Mouse (Mus musculus) lung, postnatal 0 days (tissue): ENCODE measurements around the gene Otub1. TPM values are rescaled to one million over a fixed set of nuclear protein-coding genes. Genes with fewer than 3 reads are reported as not detected.

Experiments
- ATAC-seq: fragments of 200-750 bp; cut with Nextera tagmentation; 2 replicates; pipeline ENCODE4 v1.8.0; 2017; ENCODE audit warnings: moderate library complexity
- DNase-seq: peaks from one replicate; pipeline ENCODE4 v3.0.0-alpha.2; 2016; ENCODE audit warnings: low spot score
- H3K27ac ChIP-seq: fragments of 300-500 bp; sonication (generic); 2 replicates; pipeline ENCODE4 v1.5.1; 2014; ENCODE audit warnings: antibody characterized with exemption, mild to moderate bottlenecking, low read length, mixed read lengths
- H3K27me3 ChIP-seq: fragments of 300-500 bp; sonication (generic); replicated peaks from 2 replicates; pipeline ENCODE4 v1.6.1; 2014; ENCODE audit warnings: low read length, mixed read lengths; ENCODE audit not compliant: insufficient read depth
- H3K36me3 ChIP-seq: fragments of 300-500 bp; sonication (generic); 2 replicates; pipeline ENCODE4 v1.6.1; 2014; ENCODE audit warnings: low read length, mixed read lengths; ENCODE audit not compliant: insufficient read depth
- H3K4me1 ChIP-seq: fragments of 300-500 bp; sonication (generic); 2 replicates; pipeline ENCODE4 v1.6.1; 2014; ENCODE audit warnings: antibody characterized with exemption, low read depth, low read length, mixed read lengths; ENCODE audit not compliant: insufficient read depth
- H3K4me2 ChIP-seq: fragments of 300-500 bp; sonication (generic); replicated peaks from 2 replicates; pipeline ENCODE4 v1.6.1; 2014; ENCODE audit warnings: low read depth, mild to moderate bottlenecking, low read length, moderate library complexity, mixed read lengths
- H3K4me3 ChIP-seq: fragments of 300-500 bp; sonication (generic); 2 replicates; pipeline ENCODE4 v1.5.1; 2014; ENCODE audit warnings: low read depth, low read length
- H3K9ac ChIP-seq: fragments of 300-500 bp; sonication (generic); replicated peaks from 2 replicates; pipeline ENCODE4 v1.6.1; 2014; ENCODE audit warnings: low read depth, mild to moderate bottlenecking
- H3K9me3 ChIP-seq: fragments of 300-500 bp; sonication (generic); 2 replicates; pipeline ENCODE4 v1.6.1; 2016; ENCODE audit warnings: low read length, mixed read lengths
- CTCF ChIP-seq: IDR thresholded peaks from 2 replicates; pipeline ENCODE4 v1.5.1; 2016; ENCODE audit warnings: antibody characterized with exemption, mild to moderate bottlenecking
- EP300 ChIP-seq: IDR thresholded peaks from 2 replicates; pipeline ENCODE4 v1.6.1; 2016; ENCODE audit warnings: antibody characterized with exemption, mild to moderate bottlenecking, control low read depth
- WGBS: fragments of 180-500 bp; shearing (Covaris S2); extraction: QIAGEN DNeasy Blood & Tissue Kit; methylation state at CpG from one replicate; pipeline ENCODE4 v1.1.7; 2014; 5-methylcytosine and 5-hydroxymethylcytosine counted together
- polyA plus RNA-seq: library from polyadenylated mRNA; unstranded; fragments of >200 nt; fragmentation: Nextera tagmentation; extraction: Ambion mirVana; gene quantifications from 2 replicates; pipeline ENCODE4 v1.2.1, GENCODE M21; 2015

Gene Otub1
- polyA plus RNA-seq, 1 experiment from 2014 or later, result 119 TPM

DNA sequence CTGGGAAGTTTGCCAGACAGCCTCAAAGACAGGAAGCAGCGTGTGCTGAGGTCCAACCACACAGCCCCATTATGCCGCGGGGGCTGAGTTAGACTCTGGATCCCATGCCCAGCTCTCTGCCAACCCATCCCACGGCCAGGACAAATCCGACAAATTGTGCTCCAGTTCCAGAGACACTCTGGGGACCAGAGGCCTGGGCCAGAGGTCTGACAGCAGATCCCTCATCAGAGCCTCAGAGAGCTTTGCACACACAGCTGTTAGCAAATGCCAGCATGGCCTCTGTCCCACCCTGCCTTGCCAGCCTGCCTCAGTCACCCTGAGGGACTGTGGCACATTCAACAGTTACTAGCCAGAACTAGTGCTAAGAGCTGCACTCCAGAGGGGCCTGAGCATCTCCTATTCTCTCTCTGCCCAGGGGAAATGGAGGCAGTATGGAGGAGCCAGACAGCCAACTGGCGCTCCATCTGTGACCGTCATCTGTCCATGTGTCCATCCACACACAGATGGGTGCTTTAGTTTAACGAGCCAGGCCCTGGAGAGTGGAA is 57.5 kb downstream of the Otub1 start:
- H3K4me1 ChIP-seq, result 0 out of 2 replicates have a peak, but pooled peaks cover 2% of the 10 kb centered on the region
- no peak for TF ChIP-seq EP300
- no peak for TF ChIP-seq CTCF

More for the DNA sequence above, 57.5 kb downstream of the Otub1 start:
- no peak for DNase-seq
- no peaks in the 10 kb centered on the region for H3K36me3 ChIP-seq
- H3K27ac ChIP-seq, result no peak overlapping the region
- H3K4me2 ChIP-seq, result no peak overlapping the region
- 49% methylated on average over 8 of the region's 8 CpGs for WGBS
- ATAC-seq, result no peak
- no peaks in the 10 kb centered on the region for H3K9me3 ChIP-seq
- H3K4me3 ChIP-seq, result no peak overlapping the region
- no peak overlapping the region for H3K9ac ChIP-seq
- no peaks in the 10 kb centered on the region for H3K27me3 ChIP-seq

Other genes starting within 250 kb of the Otub1 start
- 60.5 and 62.7 TPM in 2 replicates for gene Ppp1r14b, start 231.3 kb downstream of the Otub1 start, polyA plus RNA-seq
- gene Plcb3, start 229.8 kb downstream of the Otub1 start, polyA plus RNA-seq, result 33.6 and 40.7 TPM in 2 replicates
- gene Fkbp2, start 225.8 kb downstream of the Otub1 start, polyA plus RNA-seq, result 105 and 107 TPM in 2 replicates
- 27.1 and 28.1 TPM in 2 replicates for gene Vegfb, start 218.7 kb downstream of the Otub1 start, polyA plus RNA-seq
- 32.7 and 33.2 TPM in 2 replicates for gene Dnajc4, start 213.7 kb downstream of the Otub1 start, polyA plus RNA-seq
- gene Nudt22, start 210.2 kb downstream of the Otub1 start, polyA plus RNA-seq, result 21.0 and 24.9 TPM in 2 replicates
- 11.0 and 11.5 TPM in 2 replicates for gene Trpt1, start 210.2 kb downstream of the Otub1 start, polyA plus RNA-seq
- gene Fermt3, start 186.8 kb downstream of the Otub1 start, polyA plus RNA-seq, result 15.8 and 16.0 TPM in 2 replicates
- gene Stip1, start 166.3 kb downstream of the Otub1 start, polyA plus RNA-seq, result 51.8 and 58.5 TPM in 2 replicates
- 16.0 and 19.4 TPM in 2 replicates for gene Macrod1, start 149.5 kb downstream of the Otub1 start, polyA plus RNA-seq
- 0.17 and 0.19 TPM in 2 replicates for gene Flrt1, start 100.6 kb downstream of the Otub1 start, polyA plus RNA-seq
- 889 and 976 TPM in 2 replicates for gene Cox8a, start 11.3 kb upstream of the Otub1 start, polyA plus RNA-seq
- 16.6 and 17.7 TPM in 2 replicates for gene Naa40, start 34.9 kb upstream of the Otub1 start, polyA plus RNA-seq
- 1.3 and 1.5 TPM in 2 replicates for gene Rcor2, start 61.0 kb upstream of the Otub1 start, polyA plus RNA-seq
- 29.8 and 35.9 TPM in 2 replicates for gene Mark2, start 135.5 kb upstream of the Otub1 start, polyA plus RNA-seq
- gene Spindoc, start 176.7 kb upstream of the Otub1 start, polyA plus RNA-seq, result 16.1 and 17.2 TPM in 2 replicates
- gene 2700081O15Rik, start 211.3 kb upstream of the Otub1 start, polyA plus RNA-seq, result 4.4 and 5.0 TPM in 2 replicates